Mouse (Mus musculus): ENCODE results near the gene Gm10024. TPM values are rescaled to one million over a fixed set of nuclear protein-coding genes. Genes with fewer than 3 reads are reported as not detected.
"Not testable (repeated sequence)": the region's sequence is repeated elsewhere in the genome, so short reads cannot be mapped to it uniquely, and the experiment has no call there.

The Gm10024 gene
- not detected in 2 replicates for polyA plus RNA-seq (2015; fragmentation: Nextera tagmentation; extraction: Ambion mirVana)

DNA sequence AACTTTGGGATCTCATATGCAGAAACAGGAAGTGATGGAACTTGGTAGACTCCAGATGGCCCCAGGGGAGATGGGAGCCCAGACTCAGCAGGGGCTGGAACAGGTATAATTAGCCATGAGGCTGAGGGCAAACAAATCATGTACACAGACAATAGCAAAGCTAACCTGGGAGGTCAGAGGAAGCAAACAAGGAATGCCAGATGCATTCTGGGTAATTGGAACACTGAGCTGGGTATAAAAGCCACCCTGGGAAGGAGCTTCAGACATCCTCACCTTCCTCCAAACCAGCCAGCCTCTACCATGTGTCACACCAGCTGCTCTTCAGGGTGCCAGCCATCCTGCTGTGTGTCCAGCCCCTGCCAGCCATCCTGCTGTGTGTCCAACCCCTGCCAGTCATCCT lies at the start of gene Gm10024:
Gene Gm10024 (plus strand): TSS at position 301 of the 400 bp plus-strand sequence.
- not testable (repeated sequence) for H3K4me3 ChIP-seq (ENCODE audit: low read length); H3K36me3 ChIP-seq (ENCODE audit: control insufficient read depth, insufficient read depth, low read length); H3K27ac ChIP-seq (ENCODE audit: low read length); H3K27me3 ChIP-seq (ENCODE audit: control insufficient read depth, insufficient read depth, low read depth, low read length); H3K4me2 ChIP-seq (ENCODE audit: low read depth, low read length); ATAC-seq (ENCODE audit: low read depth); H3K9me3 ChIP-seq (ENCODE audit: control insufficient read depth, low read length); H3K4me1 ChIP-seq (replicated peaks; ENCODE audit: control insufficient read depth, insufficient read depth, low read length); H3K9ac ChIP-seq (ENCODE audit: low read length)

DNA sequence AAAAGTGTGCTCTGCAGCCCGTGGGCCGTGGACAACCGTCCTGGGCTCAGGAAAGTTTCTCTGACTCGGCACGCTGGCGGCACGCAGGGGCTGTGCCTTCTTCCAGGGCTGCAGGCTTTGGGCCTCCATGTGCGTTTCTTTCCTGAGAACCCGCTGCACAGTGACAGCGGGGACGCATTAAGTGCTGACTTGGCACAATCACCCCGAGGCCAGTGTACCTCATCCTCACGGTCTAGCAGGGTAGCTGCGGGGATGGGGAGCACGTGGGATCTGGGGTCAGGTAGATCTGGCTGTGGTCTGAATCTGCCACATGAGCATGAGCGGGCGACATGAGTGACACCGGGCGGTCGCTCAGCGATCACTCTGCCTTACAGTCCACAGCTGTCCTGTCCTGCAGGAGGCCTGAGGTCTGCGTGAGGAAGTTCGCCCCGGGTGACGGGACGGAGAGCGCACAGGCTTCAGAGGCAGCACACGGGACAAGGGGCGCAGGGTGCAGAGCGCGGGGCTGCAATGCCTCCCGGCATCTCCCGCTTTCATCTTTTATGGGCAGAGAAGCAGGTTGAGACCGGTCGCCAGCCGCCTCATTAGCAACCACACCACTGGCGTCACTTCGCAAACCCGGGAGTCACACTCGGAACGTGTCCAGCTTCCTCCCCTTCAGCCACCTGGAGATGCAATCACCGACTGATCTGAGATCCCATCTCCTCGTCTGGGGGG lies 47.1 kb upstream of the Gm10024 start:
- peaks cover 4% of the 10 kb centered on the region for H3K27me3 ChIP-seq (ENCODE audit: control insufficient read depth, insufficient read depth, low read depth, low read length)
- no peak overlapping the region for H3K4me2 ChIP-seq (ENCODE audit: low read depth, low read length)
- 34% methylated on average over 43 of the region's 43 CpGs for WGBS
- no peaks in the 10 kb centered on the region for H3K36me3 ChIP-seq (ENCODE audit: control insufficient read depth, insufficient read depth, low read length)
- H3K4me1 ChIP-seq (replicated peaks; ENCODE audit: control insufficient read depth, insufficient read depth, low read length) = no peaks in the 10 kb centered on the region
- no peak overlapping the region for H3K4me3 ChIP-seq (ENCODE audit: low read length)
- H3K27ac ChIP-seq (ENCODE audit: low read length) = no peak overlapping the region
- H3K9me3 ChIP-seq (ENCODE audit: control insufficient read depth, low read length) = no peaks in the 10 kb centered on the region
- ATAC-seq (ENCODE audit: low read depth) = no peak
- H3K9ac ChIP-seq (ENCODE audit: low read length) = no peak overlapping the region

DNA sequence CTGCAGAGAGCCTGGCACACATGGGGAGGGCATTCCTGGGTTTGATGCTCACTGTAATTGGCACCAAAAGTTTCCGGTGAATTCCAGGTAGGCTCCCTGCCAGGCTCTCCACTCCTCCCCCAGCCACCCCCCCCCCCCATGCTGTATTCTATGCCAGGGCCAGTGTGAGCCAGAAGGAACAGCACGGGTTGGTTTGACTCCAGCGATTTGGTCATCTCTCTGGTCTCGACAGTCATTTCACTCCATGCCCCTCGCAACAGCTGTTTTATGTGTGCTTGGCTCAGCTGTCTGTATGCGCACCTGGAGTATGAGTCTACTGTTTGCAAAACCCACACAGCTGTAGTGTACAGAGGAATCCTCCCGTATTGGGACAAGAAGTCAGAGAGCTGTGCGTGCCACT lies 44.9 kb upstream of the Gm10024 start:
- Histone ChIP-seq H3K9me3 (ENCODE audit: control insufficient read depth, low read length) (no peaks in the 10 kb centered on the region), H3K36me3 (ENCODE audit: control insufficient read depth, insufficient read depth, low read length) (no peaks in the 10 kb centered on the region), H3K4me1 (replicated peaks; ENCODE audit: control insufficient read depth, insufficient read depth, low read length) (no peaks in the 10 kb centered on the region), H3K4me3 (ENCODE audit: low read length) (no peak overlapping the region), H3K9ac (ENCODE audit: low read length) (no peak overlapping the region), H3K4me2 (ENCODE audit: low read depth, low read length) (no peak overlapping the region), H3K27ac (ENCODE audit: low read length) (no peak overlapping the region), H3K27me3 (ENCODE audit: control insufficient read depth, insufficient read depth, low read depth, low read length) (peaks cover 4% of the 10 kb centered on the region)
- ATAC-seq (ENCODE audit: low read depth) = no peak
- WGBS = 55% methylated on average over 8 of the region's 8 CpGs

DNA sequence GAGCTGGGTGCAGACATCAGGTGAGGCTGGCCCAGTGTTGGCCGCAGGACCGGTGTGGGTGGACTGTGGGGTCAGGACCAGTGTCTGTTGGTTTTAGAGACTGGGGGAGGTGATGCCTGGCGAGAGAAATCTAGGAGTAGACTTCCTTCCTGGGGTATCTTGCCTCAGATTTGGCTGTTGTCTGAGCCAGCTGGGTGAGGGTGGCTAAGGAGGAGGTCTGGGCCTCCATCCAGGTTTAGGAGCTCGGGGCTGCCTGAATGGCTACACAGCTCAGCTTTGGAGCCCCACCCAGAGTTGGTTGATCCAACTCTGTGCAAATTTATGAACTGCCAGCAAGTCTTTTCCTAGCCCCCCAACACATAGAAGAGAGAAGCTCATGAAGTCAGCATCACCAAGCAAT lies 43.9 kb upstream of the Gm10024 start:
- H3K4me3 ChIP-seq (ENCODE audit: low read length) = no peak overlapping the region
- no peak overlapping the region for H3K9ac ChIP-seq (ENCODE audit: low read length)
- H3K4me2 ChIP-seq (ENCODE audit: low read depth, low read length) = no peak overlapping the region
- WGBS = 69% methylated on average over 4 of the region's 4 CpGs
- H3K27ac ChIP-seq (ENCODE audit: low read length) = no peak overlapping the region
- H3K27me3 ChIP-seq (ENCODE audit: control insufficient read depth, insufficient read depth, low read depth, low read length) = peaks cover 4% of the 10 kb centered on the region
- H3K36me3 ChIP-seq (ENCODE audit: control insufficient read depth, insufficient read depth, low read length) = no peaks in the 10 kb centered on the region
- H3K4me1 ChIP-seq (replicated peaks; ENCODE audit: control insufficient read depth, insufficient read depth, low read length) = no peaks in the 10 kb centered on the region
- ATAC-seq (ENCODE audit: low read depth) = no peak
- no peaks in the 10 kb centered on the region for H3K9me3 ChIP-seq (ENCODE audit: control insufficient read depth, low read length)

DNA sequence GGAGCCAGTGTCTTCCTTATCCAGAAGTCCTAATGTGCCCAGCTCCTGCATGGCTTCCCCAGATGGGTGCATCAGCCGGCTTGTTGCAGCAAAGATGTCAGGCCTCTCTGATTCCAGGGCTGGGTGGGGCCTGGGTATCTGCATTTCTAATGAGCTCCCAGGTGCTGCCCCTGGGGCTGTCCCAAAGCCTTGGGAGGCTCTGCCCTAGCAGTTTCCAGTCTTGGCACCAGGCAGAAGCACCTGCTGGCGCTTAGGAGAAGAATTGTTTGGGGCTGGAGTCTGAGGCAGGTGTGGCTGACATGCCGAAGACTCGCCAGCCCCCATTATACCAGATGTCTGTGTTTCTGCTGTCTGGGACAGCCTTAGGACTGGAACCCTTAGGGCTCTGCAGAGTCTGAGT lies 40.5 kb upstream of the Gm10024 start:
- Histone ChIP-seq H3K27me3 (ENCODE audit: control insufficient read depth, insufficient read depth, low read depth, low read length) (no peaks in the 10 kb centered on the region; the same call in 1 of the 2 replicates), H3K9me3 (ENCODE audit: control insufficient read depth, low read length) (no peaks in the 10 kb centered on the region), H3K4me1 (replicated peaks; ENCODE audit: control insufficient read depth, insufficient read depth, low read length) (no peaks in the 10 kb centered on the region), H3K9ac (ENCODE audit: low read length) (no peak overlapping the region), H3K36me3 (ENCODE audit: control insufficient read depth, insufficient read depth, low read length) (no peaks in the 10 kb centered on the region), H3K27ac (ENCODE audit: low read length) (no peak overlapping the region), H3K4me2 (ENCODE audit: low read depth, low read length) (no peak overlapping the region), H3K4me3 (ENCODE audit: low read length) (no peak overlapping the region)
- no peak for ATAC-seq (ENCODE audit: low read depth)
- WGBS = 53% methylated on average over 4 of the region's 4 CpGs

DNA sequence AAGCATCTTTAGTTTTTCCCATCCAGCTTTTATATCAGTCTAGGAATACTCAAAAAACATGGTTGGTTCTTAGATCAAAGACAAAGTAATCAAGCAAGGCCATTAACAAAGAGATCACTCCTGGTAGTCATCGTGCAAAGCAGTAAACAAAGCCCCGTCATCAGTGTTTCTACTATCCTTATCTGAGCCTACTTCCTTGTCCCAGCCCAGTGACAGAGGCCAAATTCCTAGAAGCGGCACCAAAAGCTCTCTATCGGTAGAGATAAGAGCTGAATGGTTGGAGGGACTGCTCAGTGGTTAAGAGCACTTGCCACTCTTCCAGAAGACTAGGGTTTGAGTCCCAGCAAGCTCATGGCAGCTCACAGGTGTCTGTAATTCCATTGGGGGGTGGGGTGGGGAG lies 39.7 kb upstream of the Gm10024 start:
- Histone ChIP-seq H3K4me3 (ENCODE audit: low read length) (no peak overlapping the region), H3K27ac (ENCODE audit: low read length) (no peak overlapping the region), H3K4me2 (ENCODE audit: low read depth, low read length) (no peak overlapping the region), H3K9me3 (ENCODE audit: control insufficient read depth, low read length) (no peaks in the 10 kb centered on the region), H3K9ac (ENCODE audit: low read length) (no peak overlapping the region), H3K36me3 (ENCODE audit: control insufficient read depth, insufficient read depth, low read length) (no peaks in the 10 kb centered on the region), H3K27me3 (ENCODE audit: control insufficient read depth, insufficient read depth, low read depth, low read length) (peaks cover 4% of the 10 kb centered on the region), H3K4me1 (replicated peaks; ENCODE audit: control insufficient read depth, insufficient read depth, low read length) (no peaks in the 10 kb centered on the region)
- 14% methylated on average over 4 of the region's 4 CpGs for WGBS
- no peak for ATAC-seq (ENCODE audit: low read depth)

DNA sequence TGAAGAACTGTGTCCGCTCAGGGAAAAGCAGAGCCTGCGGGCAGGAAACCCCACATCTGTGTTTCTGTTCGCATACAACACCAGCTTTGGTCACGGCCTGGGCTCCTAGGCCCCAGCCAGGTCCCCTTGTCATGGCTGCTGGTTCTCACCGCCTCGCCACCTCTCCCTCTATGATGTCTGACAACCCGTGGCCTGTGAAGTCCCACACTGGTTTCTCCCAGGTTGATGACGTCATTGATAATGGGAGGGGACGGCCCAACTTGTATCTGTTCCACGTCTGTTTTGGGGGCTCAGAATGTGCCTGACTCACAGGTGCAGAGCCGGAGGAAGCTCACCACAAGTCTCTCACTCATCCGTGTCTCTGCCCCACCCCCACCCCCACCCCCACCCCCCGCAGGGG lies 37.5 kb upstream of the Gm10024 start:
- peaks cover 21% of the 10 kb centered on the region for H3K27me3 ChIP-seq (ENCODE audit: control insufficient read depth, insufficient read depth, low read depth, low read length)
- H3K27ac ChIP-seq (ENCODE audit: low read length) = no peak overlapping the region
- no peak for ATAC-seq (ENCODE audit: low read depth)
- WGBS = 55% methylated on average over 13 of the region's 13 CpGs
- no peak overlapping the region for H3K4me3 ChIP-seq (ENCODE audit: low read length)
- no peaks in the 10 kb centered on the region for H3K36me3 ChIP-seq (ENCODE audit: control insufficient read depth, insufficient read depth, low read length)
- H3K4me1 ChIP-seq (replicated peaks; ENCODE audit: control insufficient read depth, insufficient read depth, low read length) = peaks cover 3% of the 10 kb centered on the region; the same call in 1 of the 2 replicates
- no peak overlapping the region for H3K9ac ChIP-seq (ENCODE audit: low read length)
- H3K4me2 ChIP-seq (ENCODE audit: low read depth, low read length) = no peak overlapping the region
- no peaks in the 10 kb centered on the region for H3K9me3 ChIP-seq (ENCODE audit: control insufficient read depth, low read length)

DNA sequence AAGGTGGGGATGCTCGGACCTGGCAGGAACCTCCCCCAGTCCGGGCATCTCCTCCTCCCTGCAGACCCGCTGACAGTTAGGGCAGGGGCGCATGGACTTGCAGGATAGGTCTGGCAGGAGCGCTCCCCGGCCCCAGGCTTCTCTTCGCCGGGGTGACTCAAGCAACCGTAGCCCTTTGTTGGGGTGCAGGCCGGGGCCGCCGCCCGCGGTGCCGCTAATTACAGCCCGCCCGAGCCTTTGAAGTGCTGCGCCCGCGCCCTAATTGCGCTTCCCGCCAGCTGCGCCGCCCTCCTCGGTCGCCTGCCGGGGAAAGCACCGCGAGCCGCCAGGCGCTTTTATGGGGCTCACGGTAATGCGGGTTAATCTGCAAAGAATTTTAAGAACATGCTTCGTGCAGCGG lies 33.7 kb upstream of the Gm10024 start:
- H3K4me2 ChIP-seq (ENCODE audit: low read depth, low read length) = peak overlapping the region; percentile 47
- no peak overlapping the region for H3K9ac ChIP-seq (ENCODE audit: low read length)
- peak overlapping the region; percentile 26 for H3K4me3 ChIP-seq (ENCODE audit: low read length)
- H3K36me3 ChIP-seq (ENCODE audit: control insufficient read depth, insufficient read depth, low read length) = no peaks in the 10 kb centered on the region
- H3K27ac ChIP-seq (ENCODE audit: low read length) = no peak overlapping the region
- peaks cover 3% of the 10 kb centered on the region; the same call in 1 of the 2 replicates for H3K4me1 ChIP-seq (replicated peaks; ENCODE audit: control insufficient read depth, insufficient read depth, low read length)
- WGBS = under 1% methylated on average over 35 of the region's 35 CpGs
- H3K9me3 ChIP-seq (ENCODE audit: control insufficient read depth, low read length) = no peaks in the 10 kb centered on the region
- no peak for ATAC-seq (ENCODE audit: low read depth)
- peaks cover 24% of the 10 kb centered on the region for H3K27me3 ChIP-seq (ENCODE audit: control insufficient read depth, insufficient read depth, low read depth, low read length)

DNA sequence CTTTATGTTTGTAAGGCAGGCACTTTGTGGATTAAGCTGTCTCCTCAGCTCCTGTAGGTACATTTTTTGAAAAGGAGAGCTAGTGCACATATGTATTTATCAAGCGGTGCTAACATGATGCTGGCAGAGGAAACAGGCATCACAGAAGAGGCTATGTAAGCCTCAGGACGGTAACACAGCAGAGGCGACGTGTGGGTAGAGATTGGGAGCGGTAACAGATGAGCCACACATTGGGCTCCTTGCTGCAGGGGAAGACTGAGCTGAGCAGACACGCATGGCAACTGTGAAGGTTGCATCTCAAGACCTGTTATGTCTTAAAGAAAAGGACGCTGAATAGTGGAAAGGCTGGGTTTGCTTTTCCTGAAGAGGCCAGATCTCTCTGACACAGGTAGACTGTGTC lies 28.3 kb upstream of the Gm10024 start:
- H3K4me2 ChIP-seq (ENCODE audit: low read depth, low read length) = no peak overlapping the region
- 65% methylated on average over 7 of the region's 7 CpGs for WGBS
- no peaks in the 10 kb centered on the region for H3K9me3 ChIP-seq (ENCODE audit: control insufficient read depth, low read length)
- ATAC-seq (ENCODE audit: low read depth) = no peak
- no peaks in the 10 kb centered on the region for H3K36me3 ChIP-seq (ENCODE audit: control insufficient read depth, insufficient read depth, low read length)
- no peak overlapping the region for H3K4me3 ChIP-seq (ENCODE audit: low read length)
- peaks cover 2% of the 10 kb centered on the region; the same call in 1 of the 2 replicates for H3K4me1 ChIP-seq (replicated peaks; ENCODE audit: control insufficient read depth, insufficient read depth, low read length)
- no peak overlapping the region for H3K27ac ChIP-seq (ENCODE audit: low read length)
- no peak overlapping the region for H3K9ac ChIP-seq (ENCODE audit: low read length)
- H3K27me3 ChIP-seq (ENCODE audit: control insufficient read depth, insufficient read depth, low read depth, low read length) = peaks cover 41% of the 10 kb centered on the region
